Mouse (Mus musculus): Measurements from ENCODE around the gene Tshr.
"Not testable (repeated sequence)": the region's sequence is repeated elsewhere in the genome, so short reads cannot be mapped to it uniquely, and the experiment has no call there.

Tshr gene

DNA sequence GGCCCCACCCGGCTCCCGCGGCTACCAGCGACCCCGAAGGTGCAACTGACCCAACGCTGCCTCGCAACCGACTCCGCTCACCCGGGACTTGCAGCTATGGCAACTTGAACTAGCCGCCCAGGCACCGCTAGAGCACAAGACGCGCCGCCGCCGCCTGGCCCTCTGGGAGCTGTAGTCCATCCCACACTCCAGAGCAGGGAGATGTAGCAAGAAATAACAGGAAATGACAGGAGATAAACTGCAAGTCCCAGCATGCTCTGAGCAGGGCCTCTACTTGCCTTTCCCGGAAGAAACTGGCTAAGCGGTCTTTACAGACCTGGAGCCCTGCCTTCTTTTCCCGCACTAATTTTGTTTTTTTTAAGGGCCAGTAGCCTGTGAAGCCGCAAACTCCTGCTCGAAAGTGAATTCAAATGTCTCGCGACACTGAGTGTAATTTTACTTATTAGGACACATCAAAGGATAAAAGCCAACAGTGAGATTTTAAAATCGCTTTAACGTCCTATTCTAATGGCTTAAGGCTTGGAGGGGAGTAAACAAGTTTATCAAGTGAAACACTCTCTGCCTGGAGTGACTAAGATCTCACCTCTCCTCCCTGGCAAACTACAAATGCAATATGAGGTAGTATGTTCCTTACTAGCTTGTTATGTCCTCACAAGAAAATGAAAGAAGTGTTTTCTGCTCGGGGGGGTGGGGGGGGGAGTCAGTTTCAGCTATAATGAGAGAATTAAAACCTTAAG, at the start of gene Tshr, which contains the start of gene Cep128:
Gene Tshr (plus strand): TSS at position 283 of the 737 bp plus-strand sequence.
Gene Cep128 (minus strand): TSS at position 129 of the 737 bp plus-strand sequence.
- peak; percentile 77 to 85 for DNase-seq (ENCODE audit: low spot score in 2 of 2)

- not testable (repeated sequence) for DNase-seq (ENCODE audit: low spot score in 2 of 2)
Observed at GRCm38 (mm10) chr12:91338656-91339055, 45.7 kb upstream of the Tshr start.

- DNase-seq (ENCODE audit: low spot score in 2 of 2) = no peak
Observed at GRCm38 (mm10) chr12:91353783-91354182, 30.6 kb upstream of the Tshr start.

DNA sequence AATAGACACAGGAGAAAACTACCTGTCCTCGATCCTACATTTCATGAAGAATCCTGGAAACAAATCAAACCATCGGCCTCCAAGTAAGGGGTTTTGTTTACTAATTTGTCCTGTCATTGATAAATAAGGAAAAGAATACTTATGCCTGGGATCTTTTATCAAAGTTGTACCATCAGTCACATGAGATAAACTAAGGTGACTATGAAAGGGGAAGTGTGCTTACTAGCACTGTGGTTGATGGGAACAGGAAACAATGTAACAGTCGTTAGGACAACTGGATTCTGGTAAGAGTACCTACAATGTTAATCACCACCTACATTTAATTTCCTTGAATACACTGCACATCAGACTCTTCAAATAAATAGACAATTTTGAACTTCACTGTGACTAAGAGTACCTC, 15.2 kb upstream of the Tshr start:
- no peak for DNase-seq (ENCODE audit: low spot score in 2 of 2)

- DNase-seq (ENCODE audit: low spot score in 2 of 2) = no peak
Observed at GRCm38 (mm10) chr12:91383516-91384264, 673 bp upstream of the Tshr start.

DNA sequence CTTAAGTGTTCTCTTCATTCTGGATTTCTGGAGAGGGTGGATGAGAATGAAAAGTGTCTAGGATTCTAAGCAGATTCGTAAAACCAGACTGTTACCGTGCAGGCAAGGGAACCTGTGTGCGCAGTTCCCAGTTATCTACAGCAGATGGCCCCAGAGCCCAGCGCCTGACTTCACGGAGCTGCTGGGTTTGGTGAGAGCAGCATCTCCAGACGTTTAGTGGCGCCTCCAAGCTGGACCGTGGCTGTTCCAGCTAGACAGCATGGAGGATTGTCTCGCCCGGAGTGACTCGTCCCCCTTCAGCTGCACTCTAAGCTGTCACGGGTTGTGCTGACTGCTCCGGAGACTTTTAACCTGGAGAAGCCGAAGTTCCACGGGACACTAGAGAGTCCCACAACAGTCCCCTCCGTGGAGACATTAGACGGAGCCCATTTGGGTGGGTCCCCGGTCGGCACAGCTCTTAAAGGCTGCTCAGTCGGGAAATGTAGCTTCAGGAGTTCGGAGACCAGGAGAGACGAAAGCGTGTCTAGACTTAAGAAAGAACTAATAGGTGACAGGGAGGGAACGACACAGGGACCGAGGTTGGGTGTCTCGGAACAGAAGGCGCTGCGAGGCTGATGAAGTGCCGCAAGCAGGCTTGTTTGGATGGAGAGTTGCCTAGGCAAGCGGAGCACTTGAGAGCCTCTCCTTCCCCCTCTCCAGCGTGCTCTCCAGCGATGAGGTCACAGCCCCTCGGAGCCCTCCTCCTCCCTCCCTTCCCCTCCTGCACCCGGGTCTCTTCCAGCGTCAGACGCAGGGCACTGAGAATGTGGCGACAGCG, 16.1 kb downstream of the Tshr start:
- peak; percentile 63 to 72 for DNase-seq (ENCODE audit: low spot score in 2 of 2)

DNA sequence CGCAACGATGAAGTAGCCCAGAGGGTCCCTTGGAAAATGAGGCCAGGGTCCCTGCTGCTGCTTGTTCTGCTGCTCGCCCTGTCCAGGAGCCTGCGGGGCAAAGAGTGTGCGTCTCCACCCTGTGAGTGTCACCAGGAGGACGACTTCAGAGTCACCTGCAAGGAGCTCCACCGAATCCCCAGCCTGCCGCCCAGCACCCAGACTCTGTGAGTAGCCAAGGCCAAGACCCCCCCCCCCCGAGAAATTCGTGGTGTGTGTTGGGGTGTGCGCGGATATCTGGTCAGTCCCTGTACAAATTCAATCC, 16.6 kb downstream of the Tshr start:
- no peak for DNase-seq (ENCODE audit: low spot score in 2 of 2)

- DNase-seq (ENCODE audit: low spot score in 2 of 2) = no peak
Observed at GRCm38 (mm10) chr12:91410306-91410705, 25.9 kb downstream of the Tshr start.

DNA sequence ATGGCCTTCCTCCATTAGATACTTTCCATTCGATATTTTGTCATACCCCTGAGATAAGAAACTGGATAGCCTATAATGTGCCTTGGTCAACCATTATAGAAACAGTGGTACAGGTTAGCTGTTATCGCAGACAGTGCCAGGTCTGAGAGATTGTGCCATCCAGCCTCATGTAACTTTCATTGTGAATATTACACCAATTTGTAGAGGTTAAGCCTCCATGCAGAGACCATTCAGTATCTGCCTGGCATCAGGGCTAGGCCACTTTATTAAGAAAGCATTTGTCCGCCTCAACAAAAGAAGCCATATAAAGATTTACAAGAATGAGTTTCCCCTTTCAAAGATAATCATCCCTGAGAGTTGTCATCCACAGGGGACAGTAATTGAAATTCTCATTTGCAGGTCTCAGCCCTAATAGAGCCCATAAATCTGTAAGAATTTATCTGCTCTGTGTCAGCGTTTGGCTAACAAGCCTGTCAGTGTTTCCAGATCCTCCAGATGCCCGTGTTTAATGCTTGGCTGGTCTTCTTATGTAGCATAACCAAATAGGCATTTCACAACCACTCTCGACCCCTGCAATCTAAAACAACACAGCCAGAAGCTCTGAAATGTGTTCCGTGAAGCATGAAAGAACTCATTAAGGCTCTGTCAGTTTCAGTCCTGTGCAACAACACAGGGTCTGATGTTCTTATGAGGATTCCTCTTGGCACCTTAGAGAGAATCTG, 28.3 kb downstream of the Tshr start:
- no peak for DNase-seq (ENCODE audit: low spot score in 2 of 2)

DNA sequence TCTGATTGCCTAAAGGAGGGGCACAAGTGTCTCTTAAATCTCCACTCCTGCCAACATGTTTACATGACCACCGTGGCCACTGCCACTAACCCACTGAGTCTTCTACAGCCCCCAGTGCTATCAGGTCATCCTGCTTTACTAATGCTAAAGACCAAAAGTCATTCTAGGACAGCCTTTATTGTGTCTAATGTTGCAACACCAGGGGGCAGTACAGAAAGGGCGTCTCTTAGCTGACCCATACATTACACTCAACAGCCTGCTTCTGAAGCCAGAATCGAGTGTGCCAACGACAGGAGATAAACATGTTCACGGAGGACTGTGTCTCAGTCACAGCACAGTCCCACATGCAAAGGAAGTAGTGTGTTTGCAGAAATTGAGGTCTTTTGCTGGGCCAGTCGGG, 30.7 kb downstream of the Tshr start:
- no peak for DNase-seq (ENCODE audit: low spot score in 2 of 2)

DNA sequence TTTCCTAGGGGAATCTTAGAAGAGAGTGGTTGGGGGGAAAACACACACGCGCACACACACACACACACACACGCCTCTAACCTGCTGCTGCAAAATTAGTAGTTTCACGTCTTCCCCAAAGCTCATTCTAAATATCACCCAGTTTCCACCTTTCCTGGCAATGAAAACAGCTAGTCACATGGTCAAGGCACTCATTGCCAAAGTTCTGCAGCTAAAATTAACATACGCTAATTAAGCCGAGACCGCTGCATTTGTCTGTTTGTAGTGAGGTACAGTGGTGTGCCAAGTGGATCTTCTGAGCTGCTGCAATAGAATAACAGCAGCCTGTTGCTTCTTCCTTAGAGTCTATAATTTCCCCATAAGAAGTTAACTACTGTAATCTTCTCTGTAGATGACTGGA, 32.5 kb downstream of the Tshr start:
- DNase-seq (ENCODE audit: low spot score in 2 of 2) = no peak

DNA sequence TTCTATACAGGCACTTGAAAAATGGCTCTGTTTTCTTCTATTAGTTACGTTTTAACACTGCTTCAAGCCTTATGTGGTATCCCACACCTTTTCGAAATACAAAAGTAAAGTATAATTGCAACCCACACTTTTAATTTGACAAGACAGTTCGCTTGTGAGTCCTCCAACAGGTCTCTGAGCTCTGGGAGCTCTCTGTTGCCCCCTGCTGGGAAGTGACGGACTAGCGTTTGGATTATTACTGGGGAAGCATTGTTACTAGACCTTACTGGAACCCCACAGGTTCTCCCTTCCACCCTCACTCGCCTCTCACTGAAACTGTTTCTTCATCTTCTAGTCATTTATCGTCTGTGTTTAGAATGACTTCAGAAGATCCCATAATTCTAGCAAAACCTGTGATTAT, 34.4 kb downstream of the Tshr start:
- DNase-seq (ENCODE audit: low spot score in 2 of 2) = peak; percentile 44 to 49

DNA sequence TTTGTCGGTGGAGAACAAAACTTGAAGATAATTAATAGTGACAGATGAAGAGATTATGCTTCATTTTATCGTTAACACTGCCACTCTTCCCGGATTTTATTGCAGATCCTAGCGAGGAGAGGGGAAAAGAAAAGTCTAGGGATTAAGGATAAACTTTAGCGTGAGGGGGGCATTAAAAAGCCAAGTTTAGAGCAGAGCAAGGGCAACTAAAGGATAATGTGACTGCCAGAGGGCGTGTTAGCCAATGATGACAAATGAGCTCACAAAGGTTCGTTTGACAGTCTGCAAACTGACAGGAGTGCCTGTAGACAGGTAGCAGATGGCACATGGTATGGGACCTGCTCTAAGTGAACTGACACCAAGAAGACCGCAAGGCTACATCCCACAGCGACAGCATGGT, 36.9 kb downstream of the Tshr start:
- no peak for DNase-seq (ENCODE audit: low spot score in 2 of 2)

GRCm38 (mm10) chr12:91423125-91423820, 38.9 kb downstream of the Tshr start:
- DNase-seq (ENCODE audit: low spot score in 2 of 2) = peak in 1 of 2 experiments; percentile 19

DNA sequence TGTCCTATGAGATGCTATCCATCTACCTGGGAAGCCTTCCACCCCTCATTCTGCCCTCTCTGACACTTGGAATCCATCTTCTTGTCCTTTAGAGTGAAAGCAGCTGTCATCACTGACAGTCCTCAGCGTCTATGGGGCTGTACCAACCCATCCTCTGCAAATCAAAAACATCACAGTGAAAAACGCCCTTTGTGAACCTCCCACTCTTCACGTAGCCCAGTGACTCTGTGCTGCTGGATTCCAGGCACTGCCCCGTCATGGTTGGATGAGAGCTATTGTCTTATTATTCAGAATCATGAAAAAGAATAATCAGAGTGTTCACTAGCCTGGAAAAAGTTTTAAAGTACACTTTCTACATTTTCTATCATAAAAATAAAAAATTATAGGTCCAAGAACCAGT, 42.1 kb downstream of the Tshr start:
- no peak for DNase-seq (ENCODE audit: low spot score in 2 of 2)

- no peak for DNase-seq (ENCODE audit: low spot score in 2 of 2)
Observed at GRCm38 (mm10) chr12:91427129-91427528, 42.8 kb downstream of the Tshr start.

GRCm38 (mm10) chr12:91482195-91482733, 97.9 kb downstream of the Tshr start:
- DNase-seq (ENCODE audit: low spot score in 2 of 2) = no peak

DNA sequence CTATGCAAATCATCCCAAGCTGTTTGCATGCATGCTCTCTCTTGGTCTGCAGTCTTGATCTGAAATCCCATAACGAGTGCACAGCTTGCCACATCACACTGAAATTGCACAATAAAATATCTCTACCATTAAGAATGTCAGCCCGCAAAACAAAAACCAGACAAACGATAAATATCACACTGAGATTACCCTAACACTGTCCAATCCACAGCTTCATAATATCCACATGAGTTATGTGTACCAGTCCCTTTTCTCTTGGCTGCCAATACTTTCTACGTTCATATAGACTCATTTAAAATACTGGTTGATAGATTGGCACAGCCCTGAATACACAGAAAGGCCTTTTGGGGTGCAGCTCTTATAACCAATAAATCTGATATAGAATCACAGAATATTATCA, 102.0 kb downstream of the Tshr start:
- no peak for DNase-seq (ENCODE audit: low spot score in 2 of 2)

DNA sequence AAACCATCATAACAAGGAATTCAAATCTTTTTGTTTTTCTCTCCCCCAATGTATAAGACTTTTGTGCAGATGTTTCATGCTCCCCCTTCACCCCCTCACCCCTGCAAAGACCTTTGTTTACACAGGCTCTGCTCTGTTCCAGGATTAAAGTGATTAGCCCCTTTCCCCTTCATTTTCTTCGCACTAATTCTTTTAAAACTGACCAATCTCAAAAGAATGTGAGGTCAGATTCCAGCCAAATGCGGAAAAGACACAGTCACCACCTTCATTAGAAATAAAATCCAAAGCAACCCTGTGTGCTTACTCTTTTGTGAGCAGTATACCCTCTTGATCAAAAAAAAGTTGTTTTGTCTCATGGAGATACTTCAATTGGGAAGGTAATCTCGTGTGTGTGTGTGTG, 104.0 kb downstream of the Tshr start:
- DNase-seq (ENCODE audit: low spot score in 2 of 2) = no peak

GRCm38 (mm10) chr12:91495497-91496225, 111.3 kb downstream of the Tshr start:
- no peak for DNase-seq (ENCODE audit: low spot score in 2 of 2)
